ENCODE assay signal across 8 mouse cellular contexts in the genomic region with DNA sequence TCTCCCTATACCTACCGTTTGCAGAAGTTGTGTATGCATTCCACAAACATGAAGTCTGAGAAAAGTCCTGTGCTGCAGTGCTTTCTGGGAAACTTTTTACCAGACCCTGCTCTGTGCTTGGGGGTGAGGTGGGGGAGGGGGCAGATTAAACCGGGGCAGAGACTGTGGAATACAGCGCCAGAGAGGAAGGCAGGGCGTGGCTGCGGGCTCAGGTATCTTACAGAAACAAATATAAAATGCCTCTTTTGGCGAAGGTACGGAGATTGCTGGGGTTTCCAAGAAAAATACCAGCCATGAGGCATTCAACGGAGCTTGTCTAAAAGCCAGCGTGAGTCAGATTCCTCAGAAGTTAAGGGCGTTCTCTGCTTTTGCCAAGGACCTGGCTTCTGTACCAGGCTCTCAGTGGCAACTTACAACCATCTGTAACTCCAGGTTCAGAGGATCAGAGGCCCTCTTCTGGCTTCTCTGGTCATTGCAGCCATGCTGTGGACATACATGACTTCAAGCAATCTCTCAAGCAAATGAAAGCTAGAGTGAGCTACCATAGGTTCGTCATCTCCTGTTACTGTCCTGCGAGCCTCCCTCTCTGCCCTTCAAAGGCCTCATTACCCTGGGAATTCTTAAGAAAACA. TPM values are rescaled to one million over a fixed set of nuclear protein-coding genes. Genes with fewer than 3 reads are reported as not detected.
DNase-seq lines count a peak whose midpoint lies in the region; ATAC-seq lines count a peak whose summit lies in the region.

No protein-coding gene starts in this region.

- H3K27ac ChIP-seq in embryonic facial prominence, embryonic 12.5 days, result no peak overlapping the region
- no peak overlapping the region for H3K27ac ChIP-seq in kidney, embryonic 16.5 days (ENCODE audit: low read length)

- peaks cover 18% of the 10 kb centered on the region for H3K4me1 ChIP-seq in embryonic facial prominence, embryonic 12.5 days
- peaks cover 24% of the 10 kb centered on the region for H3K4me1 ChIP-seq in kidney, embryonic 16.5 days (ENCODE audit: insufficient read depth, low read length)

- no peaks in the 10 kb centered on the region for H3K36me3 ChIP-seq in embryonic facial prominence, embryonic 12.5 days
- no peaks in the 10 kb centered on the region for H3K36me3 ChIP-seq in kidney, embryonic 16.5 days (ENCODE audit: insufficient read depth, low read length)

- ATAC-seq in embryonic facial prominence, embryonic 12.5 days (ENCODE audit: insufficient number of reproducible peaks, insufficient read depth, low FRiP score, low TSS enrichment), result no peak
- no peak for ATAC-seq in kidney, embryonic 16.5 days (ENCODE audit: low FRiP score, low TSS enrichment)
- no peak for ATAC-seq in megakaryocyte, adult 5-6 weeks (ENCODE audit: poor library complexity, severe bottlenecking)

- H3K4me2 ChIP-seq in embryonic facial prominence, embryonic 12.5 days (replicated peaks), result peak overlapping the region; percentile 90
- peak overlapping the region; percentile 93; the same call in 1 of the 2 replicates for H3K4me2 ChIP-seq in kidney, embryonic 16.5 days (replicated peaks; ENCODE audit: low read depth, low read length)

- peaks cover 5% of the 10 kb centered on the region; the same call in 1 of the 2 replicates for H3K27me3 ChIP-seq in embryonic facial prominence, embryonic 12.5 days
- no peaks in the 10 kb centered on the region for H3K27me3 ChIP-seq in kidney, embryonic 16.5 days (ENCODE audit: insufficient read depth, low read length)

- no peak overlapping the region for H3K4me3 ChIP-seq in embryonic facial prominence, embryonic 12.5 days
- peak overlapping the region; percentile 60; the same call in 1 of the 2 replicates for H3K4me3 ChIP-seq in kidney, embryonic 16.5 days (ENCODE audit: low read length)

- no peak overlapping the region for H3K9ac ChIP-seq in embryonic facial prominence, embryonic 12.5 days
- H3K9ac ChIP-seq in kidney, embryonic 16.5 days (replicated peaks; ENCODE audit: low read length), result no peak overlapping the region

- H3K9me3 ChIP-seq in embryonic facial prominence, embryonic 12.5 days, result no peaks in the 10 kb centered on the region
- H3K9me3 ChIP-seq in kidney, embryonic 16.5 days (ENCODE audit: low read length), result 0 out of 2 replicates have a peak, but pooled peaks cover 4% of the 10 kb centered on the region

- WGBS in embryonic facial prominence, embryonic 12.5 days, result 65% methylated on average over 12 of the region's 12 CpGs
- 64% methylated on average over 12 of the region's 12 CpGs for WGBS in kidney, embryonic 16.5 days

- peak; percentile 46 to 69 for DNase-seq in left cerebral cortex, postnatal 14 days (ENCODE audit: low spot score in 2 of 2)
- DNase-seq in left cerebral cortex, adult 11 months (ENCODE audit: low spot score), result no peak
- DNase-seq in WW6 (ENCODE audit: low read depth, low spot score), result peak; percentile 71
- peak; percentile 26 to 65 for DNase-seq in natural killer cell, adult 2 months (ENCODE audit: low spot score in 2 of 2)
- DNase-seq in urinary bladder, adult 2 months (ENCODE audit: low spot score), result no peak

- intact Hi-C loops in left cerebral cortex, postnatal 14 days (cut with DNase I), result loop anchor here (5.0 kb wide), 3 partner anchors 96 to 286 kb away; a partner anchor contains a TSS

RNA-seq across cellular contexts. Expression of a gene that starts 1.3 kb away (rescaled TPM):
- 10 to 100 TPM; 37.7 to 41.5 TPM for total RNA-seq in left cerebral cortex, postnatal 14 days (2021)
- polyA plus RNA-seq in embryonic facial prominence, embryonic 12.5 days (2016; fragmentation: Nextera tagmentation; extraction: Ambion mirVana), result 24.1 and 24.2 TPM in 2 replicates
- 18.1 and 18.3 TPM in 2 replicates for polyA plus RNA-seq in kidney, embryonic 16.5 days (2015; fragmentation: Nextera tagmentation; extraction: Ambion mirVana)
- 16.7 and 20.2 TPM in 2 replicates for polyA plus RNA-seq in urinary bladder, adult 2 months (2012; rRNA removed)
- 5.2 and 7.4 TPM in 2 replicates for total RNA-seq in megakaryocyte, adult 5-6 weeks (2015)
- total RNA-seq in megakaryocyte, adult 5-6 weeks (2017), result 10.9 and 11.6 TPM in 2 replicates

Comparison
In these comparisons a context has a peak if more than half of its experiments do, and no peak if none do; other contexts are left out.
1. DNase-seq: peak in left cerebral cortex, postnatal 14 days (2 of 2), WW6 (single experiment) and natural killer cell, adult 2 months (2 of 2); none in left cerebral cortex, adult 11 months (single experiment) and urinary bladder, adult 2 months (single experiment).